Mouse (Mus musculus) lung, postnatal 36 days (tissue): ENCODE results near the gene Cldn34c2.
"Not testable (repeated sequence)": the region's sequence is repeated elsewhere in the genome, so short reads cannot be mapped to it uniquely, and the experiment has no call there.

Experiments used
- DNase-seq: peaks from one replicate; pipeline ENCODE4 v3.0.0; 2022; ENCODE audit warnings: mixed read lengths

Cldn34c2 gene

DNA sequence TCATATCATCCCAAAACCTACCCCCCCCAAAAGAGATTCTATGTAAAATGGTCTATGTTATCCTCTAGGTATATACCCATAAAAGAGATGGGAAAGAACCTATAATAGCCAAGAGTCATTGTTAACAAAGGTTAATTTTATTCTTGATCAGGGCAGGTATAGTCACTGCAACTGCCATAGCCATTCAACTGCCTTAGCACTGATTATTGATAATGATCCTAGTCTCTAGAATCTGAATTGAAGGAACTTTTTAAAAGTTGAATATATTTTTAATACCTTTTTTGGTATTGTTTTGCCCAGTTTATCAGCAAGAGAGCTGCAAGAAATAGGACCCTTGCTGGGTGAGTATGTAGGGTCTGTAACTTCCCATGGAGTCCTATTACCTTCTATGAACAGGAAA is at the start of gene Cldn34c2:
Cldn34c2 (plus strand) TSS at position 301 of the 400 bp plus-strand sequence.
- DNase-seq = not testable (repeated sequence)

DNA sequence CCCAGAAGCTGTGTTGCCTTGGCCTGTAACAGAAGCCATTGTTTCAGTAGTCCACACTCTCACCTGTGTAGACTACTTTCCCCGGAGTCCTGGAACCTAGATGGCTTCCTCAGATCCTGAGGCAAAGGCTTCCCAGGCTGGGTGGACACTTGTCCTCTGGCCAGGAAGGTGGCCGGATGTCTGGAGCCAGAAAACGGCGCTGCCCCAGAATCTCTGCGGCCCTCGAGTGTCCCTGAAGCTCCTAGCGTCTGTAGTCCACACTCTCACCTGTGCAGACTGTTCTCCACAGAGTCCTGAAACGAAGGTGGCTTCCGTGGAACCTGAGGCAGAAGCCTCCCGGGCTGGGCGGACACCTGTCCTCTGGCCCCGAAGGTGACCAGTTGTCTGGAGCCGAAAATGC is 30.1 kb upstream of the Cldn34c2 start:
- DNase-seq = not testable (repeated sequence)

DNA sequence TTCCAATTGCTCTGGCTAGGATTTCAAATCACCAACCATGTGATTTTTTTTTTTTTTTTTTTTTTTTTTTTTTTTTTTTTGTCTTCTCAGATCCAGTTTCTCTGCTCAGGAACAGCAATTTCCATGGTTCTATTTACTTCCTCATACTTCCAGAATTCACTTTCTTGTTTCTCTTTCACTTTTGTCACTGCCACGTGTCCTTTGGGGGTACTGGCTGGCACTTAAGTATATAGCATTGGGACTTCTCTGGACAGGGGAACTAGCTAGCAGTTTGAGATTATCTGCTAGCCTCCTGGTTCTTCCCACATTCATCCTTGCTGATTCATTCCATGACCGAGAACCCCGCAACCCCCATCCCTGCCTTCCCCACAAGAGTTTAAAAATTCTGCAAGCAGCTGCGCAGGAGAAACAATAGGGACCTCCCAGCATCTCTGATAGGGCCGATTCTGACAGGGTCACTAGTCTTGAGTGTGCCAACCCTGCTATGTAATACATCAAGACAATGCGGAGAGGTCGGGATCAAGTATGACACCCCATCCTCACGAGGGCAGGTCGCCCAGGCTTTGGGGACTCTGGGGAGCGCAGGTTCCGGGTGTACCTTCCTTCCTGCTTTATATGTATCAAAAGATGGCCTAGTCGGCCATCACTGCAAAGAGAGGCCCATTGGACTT is 30.8 kb downstream of the Cldn34c2 start:
- not testable (repeated sequence) for DNase-seq
